Mouse (Mus musculus) CH12.LX (cell line): ENCODE data around the gene Cenpm. TPM values are rescaled to one million over a fixed set of nuclear protein-coding genes. Genes with fewer than 3 reads are reported as not detected.

Experiments used
- DNase-seq: peaks from one replicate; pipeline ENCODE4 v3.0.0-alpha.2; 2013; ENCODE audit errors: extremely low read depth
- H3K27ac ChIP-seq: 2 replicates; pipeline ENCODE4 v1.5.1; 2012; ENCODE audit warnings: low read depth, mild to moderate bottlenecking, control low read depth, moderate library complexity; ENCODE audit not compliant: insufficient read depth
- H3K27me3 ChIP-seq: replicated peaks from 2 replicates; pipeline ENCODE3; 2012; ENCODE audit warnings: inconsistent platforms
- H3K36me3 ChIP-seq, 2 experiments: replicated peaks in 1 of 2; 2 replicates each; pipeline versions ENCODE3 to v1.6.1; 2012; ENCODE audit warnings: inconsistent platforms in 1 of 2, low read length in 1 of 2, mild to moderate bottlenecking in 1 of 2, mixed read lengths in 1 of 2, moderate library complexity in 1 of 2; ENCODE audit not compliant: control insufficient read depth in 1 of 2, insufficient read depth in 1 of 2
- H3K4me1 ChIP-seq, 2 experiments: 2 replicates each; pipeline ENCODE4 v1.6.1; 2012; ENCODE audit warnings: inconsistent platforms in 1 of 2, moderate library complexity in 1 of 2; ENCODE audit not compliant: insufficient read depth in 2 of 2, control insufficient read depth in 1 of 2
- H3K4me2 ChIP-seq: 2 replicates; pipeline ENCODE4 v1.6.1; 2012; ENCODE audit warnings: low read depth, mild to moderate bottlenecking, control low read depth; ENCODE audit not compliant: poor library complexity, insufficient read depth, severe bottlenecking
- H3K4me3 ChIP-seq, 3 experiments: fragments of 150-350 bp in 1 of 3; sonication (generic) in 1 of 3; replicated peaks in 1 of 3; 2 replicates each; pipeline versions ENCODE3 to v1.5.1; 2011 to 2012; ENCODE audit warnings: low read depth in 2 of 3, low read length in 2 of 3, mild to moderate bottlenecking in 2 of 3, moderate library complexity in 2 of 3, control low read depth in 1 of 3, improper control_type of control experiment in 1 of 3, inconsistent platforms in 1 of 3, mixed read lengths in 1 of 3; ENCODE audit not compliant: poor library complexity in 1 of 3
- H3K79me2 ChIP-seq: replicated peaks from 2 replicates; pipeline ENCODE4 v1.6.1; 2012; ENCODE audit warnings: mild to moderate bottlenecking, moderate library complexity; ENCODE audit not compliant: control insufficient read depth, poor library complexity, insufficient read depth, severe bottlenecking; ENCODE audit errors: extremely low read depth
- H3K9ac ChIP-seq: 2 replicates; pipeline ENCODE4 v1.6.1; 2012; ENCODE audit warnings: low read depth, mild to moderate bottlenecking, control low read depth, moderate library complexity; ENCODE audit not compliant: insufficient read depth
- H3K9me3 ChIP-seq: replicated peaks from 2 replicates; pipeline ENCODE3; 2012; ENCODE audit warnings: low read length, inconsistent platforms, mixed read lengths
- BHLHE40 ChIP-seq: IDR thresholded peaks from 2 replicates; pipeline ENCODE4 v1.6.1; 2011; ENCODE audit warnings: mild to moderate bottlenecking, low read depth, low read length, improper control_type of control experiment
- CTCF ChIP-seq, 2 experiments: IDR thresholded peaks in 1 of 2; conservative IDR thresholded peaks in 1 of 2; 2 replicates each; pipeline ENCODE4 v1.5.1; 2011 to 2012; ENCODE audit warnings: low read depth in 2 of 2, low read length in 2 of 2, improper control_type of control experiment in 1 of 2, inconsistent platforms in 1 of 2, mild to moderate bottlenecking in 1 of 2, moderate library complexity in 1 of 2
- EP300 ChIP-seq: IDR thresholded peaks from 2 replicates; pipeline ENCODE4 v1.6.1; 2011; ENCODE audit warnings: low read length, improper control_type of control experiment
- ETS1 ChIP-seq: conservative IDR thresholded peaks from 2 replicates; pipeline ENCODE4 v1.6.1; 2012; ENCODE audit warnings: low read depth, mild to moderate bottlenecking, inconsistent platforms, low read length, improper control_type of control experiment, moderate library complexity
- GABPA ChIP-seq: IDR thresholded peaks from 2 replicates; pipeline ENCODE4 v1.6.1; 2012; ENCODE audit warnings: low read depth, low read length, improper control_type of control experiment, inconsistent platforms; ENCODE audit not compliant: insufficient replicate concordance
- KAT2A ChIP-seq: IDR thresholded peaks from 2 replicates; pipeline ENCODE4 v1.6.1; 2012; ENCODE audit warnings: low read length, improper control_type of control experiment, inconsistent platforms; ENCODE audit not compliant: insufficient replicate concordance
- MAX ChIP-seq: IDR thresholded peaks from 2 replicates; pipeline ENCODE4 v1.6.1; 2011; ENCODE audit warnings: low read length, improper control_type of control experiment
- MAZ ChIP-seq: IDR thresholded peaks from 2 replicates; pipeline ENCODE4 v1.6.1; 2012; ENCODE audit warnings: low read depth, mild to moderate bottlenecking, inconsistent platforms, low read length, improper control_type of control experiment, moderate library complexity
- MYC ChIP-seq: IDR thresholded peaks from 2 replicates; pipeline ENCODE4 v1.6.1; 2011; ENCODE audit warnings: low read depth, mild to moderate bottlenecking, improper control_type of control experiment, low read length
- NRF1 ChIP-seq: IDR thresholded peaks from 2 replicates; pipeline ENCODE4 v1.6.1; 2014; ENCODE audit warnings: low read depth, mild to moderate bottlenecking, inconsistent platforms, low read length, improper control_type of control experiment, moderate library complexity
- POLR2A ChIP-seq: IDR thresholded peaks from 2 replicates; pipeline ENCODE4 v1.6.1; 2011; ENCODE audit warnings: low read depth, mild to moderate bottlenecking, improper control_type of control experiment, low read length
- POLR2AphosphoS2 ChIP-seq: IDR thresholded peaks from 2 replicates; pipeline ENCODE4 v1.6.1; 2011; ENCODE audit warnings: low read depth, low read length, improper control_type of control experiment
- RAD21 ChIP-seq: IDR thresholded peaks from 2 replicates; pipeline ENCODE4 v1.6.1; 2011; ENCODE audit warnings: low read depth, mild to moderate bottlenecking, low read length, improper control_type of control experiment, moderate library complexity
- RCOR1 ChIP-seq: conservative IDR thresholded peaks from 2 replicates; pipeline ENCODE4 v1.6.1; 2012; ENCODE audit warnings: low read depth, mild to moderate bottlenecking, inconsistent platforms, low read length, improper control_type of control experiment
- TBP ChIP-seq: conservative IDR thresholded peaks from 2 replicates; pipeline ENCODE4 v1.6.1; 2011; ENCODE audit warnings: low read depth, low read length, improper control_type of control experiment
- TCF12 ChIP-seq: IDR thresholded peaks from 2 replicates; pipeline ENCODE4 v1.6.1; 2014; ENCODE audit warnings: low read depth, mild to moderate bottlenecking, inconsistent platforms, low read length, improper control_type of control experiment
- USF1 ChIP-seq: IDR thresholded peaks from 2 replicates; pipeline ENCODE4 v1.6.1; 2014; ENCODE audit warnings: low read depth, mild to moderate bottlenecking, inconsistent platforms, low read length, improper control_type of control experiment
- ZC3H11A ChIP-seq: IDR thresholded peaks from 2 replicates; pipeline ENCODE4 v1.6.1; 2012; ENCODE audit warnings: low read depth, mild to moderate bottlenecking, inconsistent platforms, low read length, improper control_type of control experiment
- ZMIZ1 ChIP-seq: IDR thresholded peaks from 2 replicates; pipeline ENCODE4 v1.6.1; 2012; ENCODE audit warnings: low read depth, mild to moderate bottlenecking, inconsistent platforms, low read length, improper control_type of control experiment
- dilution Hi-C: fragments of 300-500 bp; cut with MboI; formaldehyde crosslinking; loops from 2 replicates; pipeline ENCODE4 v1.14.3; 2020; ENCODE audit warnings: low sequenced_read_pairs; ENCODE audit not compliant: extremely low pct_unique_long_range_greater_than_20kb, extremely low pct_ligation_motif_present
- in situ Hi-C: fragments of 300-500 bp; cut with MboI; formaldehyde crosslinking; loops from 3 replicates; pipeline ENCODE4 v1.14.3; 2019; ENCODE audit warnings: low sequenced_read_pairs, low pct_ligation_motif_present, low pct_unique_long_range_greater_than_20kb, mixed read lengths
- polyA plus RNA-seq: library from polyadenylated mRNA; unstranded; fragments of >175 nt; gene quantifications from 2 replicates; pipeline ENCODE4 v1.2.1, GENCODE M21; 2012; ENCODE audit warnings: low read depth; ENCODE audit not compliant: insufficient read length
- total RNA-seq, 2 experiments: library from RNA; depleted of rRNA; stranded (reverse); fragments of 300-350 nt in 1 of 2; fragments of >200 nt in 1 of 2; gene quantifications; 2 replicates each; pipeline ENCODE4 v1.2.3; 2012 to 2014

Gene Cenpm
- total and polyA plus RNA-seq, 3 experiments, result 22.8 to 39.6 (median 34.2) TPM

DNA sequence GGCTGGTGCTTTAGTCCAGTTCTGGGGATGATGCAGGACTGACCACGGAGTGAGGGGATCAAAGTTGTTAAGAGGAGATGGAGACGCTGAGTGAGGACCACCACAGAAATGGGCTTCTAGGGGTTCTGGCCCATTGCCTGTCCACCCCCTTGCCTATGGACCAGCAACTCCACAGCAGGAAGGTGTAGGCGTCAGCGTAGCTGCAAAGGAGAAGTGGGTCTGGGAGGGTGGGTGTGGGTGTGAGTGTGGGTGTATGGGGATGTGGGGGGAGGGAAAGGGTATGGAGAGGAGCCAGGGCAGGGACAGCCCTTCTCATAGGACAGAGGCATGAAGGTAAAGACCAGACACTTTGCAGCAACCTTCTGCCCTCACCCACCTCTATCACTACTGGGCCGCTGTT lies 18.8 kb downstream of the Cenpm start:
- Histone ChIP-seq H3K4me2 (no peak overlapping the region), H3K27ac (no peak overlapping the region; the same call in 1 of the 2 replicates), H3K4me3 (peak overlapping the region in 1 of 3 experiments; percentile 12), H3K27me3 (no peaks in the 10 kb centered on the region), H3K36me3 (peaks cover 5 to 10% of the 10 kb centered on the region in 2 experiments), H3K79me2 (peaks cover 18% of the 10 kb centered on the region), H3K9me3 (no peaks in the 10 kb centered on the region), H3K4me1 (peaks cover 32 to 73% of the 10 kb centered on the region in 2 experiments), H3K9ac (no peak overlapping the region)
- dilution Hi-C loops, result no loop called here
- no peak for DNase-seq
- in situ Hi-C loops, result no loop called here
- TF ChIP-seq EP300, result no peak
- TF ChIP-seq POLR2AphosphoS2, result no peak
- TF ChIP-seq ZMIZ1, result no peak
- TF ChIP-seq RCOR1, result no peak
- no peak for TF ChIP-seq TCF12
- TF ChIP-seq MAX, result no peak
- TF ChIP-seq GABPA, result no peak
- no peak for TF ChIP-seq USF1
- no peak for TF ChIP-seq ETS1
- TF ChIP-seq NRF1, result no peak
- no peak for TF ChIP-seq ZC3H11A
- TF ChIP-seq POLR2A, result no peak
- TF ChIP-seq TBP, result no peak
- no peak for TF ChIP-seq BHLHE40
- no peak for TF ChIP-seq RAD21
- TF ChIP-seq MAZ, result no peak
- no peak for TF ChIP-seq KAT2A
- no peak for TF ChIP-seq MYC

DNA sequence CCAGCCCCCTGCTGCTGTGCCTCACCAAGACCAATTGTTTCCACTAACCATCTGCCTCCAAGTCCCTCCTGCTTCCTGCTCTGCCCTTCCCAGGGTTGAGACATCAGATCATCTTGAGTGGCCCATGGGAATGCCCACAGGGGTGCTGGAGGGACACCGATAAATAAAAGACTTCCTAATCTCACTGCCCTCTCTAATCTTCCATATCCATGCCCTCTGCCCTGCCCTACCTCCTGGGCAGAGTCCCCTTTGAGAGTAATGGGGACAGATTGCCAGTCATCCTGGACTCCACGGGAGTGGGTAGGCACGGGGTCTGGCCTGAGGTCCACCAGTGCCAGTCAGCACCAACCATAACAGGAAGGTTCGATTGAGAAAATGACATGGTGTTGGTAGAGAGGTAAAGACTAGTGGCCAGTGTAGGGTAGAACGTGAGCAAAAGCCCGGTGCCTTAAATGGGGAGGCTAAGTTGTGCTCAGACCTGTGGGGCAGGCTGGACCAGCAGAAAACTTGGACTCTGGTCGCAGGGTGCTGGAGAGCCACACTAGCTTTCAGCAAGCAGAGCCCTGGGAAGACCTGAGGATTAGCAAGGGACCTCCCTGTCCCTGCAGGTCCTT lies 19.8 kb downstream of the Cenpm start:
- Histone ChIP-seq H3K36me3 (peaks cover 5 to 10% of the 10 kb centered on the region in 2 experiments), H3K4me1 (peaks cover 27 to 71% of the 10 kb centered on the region in 2 experiments), H3K9me3 (no peaks in the 10 kb centered on the region), H3K4me2 (peak overlapping the region; percentile 42; the same call in 1 of the 2 replicates), H3K79me2 (peaks cover 18% of the 10 kb centered on the region), H3K4me3 (peak overlapping the region; percentile 72 to 89 (median 86)), H3K27me3 (no peaks in the 10 kb centered on the region), H3K9ac (no peak overlapping the region; the same call in 1 of the 2 replicates), H3K27ac (peak overlapping the region; percentile 87)
- no peak for TF ChIP-seq CTCF (conservative IDR thresholded peaks at IDR 0.05 in 1 of 2, IDR thresholded peaks at IDR 0.05 in 1 of 2; ENCODE audit: low read depth in 2 of 2, low read length in 2 of 2)
- TF ChIP-seq ETS1, result no peak
- peak; percentile 29; the same call in 1 of the 2 replicates for TF ChIP-seq BHLHE40
- no peak for TF ChIP-seq MYC
- in situ Hi-C loops, result no loop called here
- dilution Hi-C loops, result no loop called here
- DNase-seq, result no peak
